Mouse (Mus musculus): ENCODE measurements around the gene Armcx2. TPM values are rescaled to one million over a fixed set of nuclear protein-coding genes. Genes with fewer than 3 reads are reported as not detected.

The Armcx2 gene
- polyA plus RNA-seq, 1 experiment from 2014 or later, result 75.7 TPM

Small RNA genes lying within 50 kb of the gene (microRNA-seq; reads per million reads assigned to microRNA genes)
- not detected for gene Mir7093 (ENCODE audit: borderline number of aligned reads)

Other genes with a start within 250 kb of the Armcx2 start
- 2.2 and 2.5 TPM in 2 replicates for gene Btk, start 225.7 kb downstream of the Armcx2 start, polyA plus RNA-seq (2015; fragmentation: Nextera tagmentation; extraction: Ambion mirVana)
- 400 and 403 TPM in 2 replicates for gene Rpl36a, start 223.6 kb downstream of the Armcx2 start, polyA plus RNA-seq (2015; fragmentation: Nextera tagmentation; extraction: Ambion mirVana)
- gene Gla, start 208.1 kb downstream of the Armcx2 start, polyA plus RNA-seq (2015; fragmentation: Nextera tagmentation; extraction: Ambion mirVana), result 4.3 and 5.6 TPM in 2 replicates
- gene Hnrnph2, start 208.0 kb downstream of the Armcx2 start, polyA plus RNA-seq (2015; fragmentation: Nextera tagmentation; extraction: Ambion mirVana), result 138 and 141 TPM in 2 replicates
- gene Armcx4, start 122.7 kb downstream of the Armcx2 start, polyA plus RNA-seq (2015; fragmentation: Nextera tagmentation; extraction: Ambion mirVana), result 4.5 and 5.1 TPM in 2 replicates
- 62.1 and 64.1 TPM in 2 replicates for gene Armcx1, start 91.3 kb downstream of the Armcx2 start, polyA plus RNA-seq (2015; fragmentation: Nextera tagmentation; extraction: Ambion mirVana)
- gene Armcx6, start 57.8 kb downstream of the Armcx2 start, polyA plus RNA-seq (2015; fragmentation: Nextera tagmentation; extraction: Ambion mirVana), result 26.9 and 27.2 TPM in 2 replicates
- 86.9 and 96.8 TPM in 2 replicates for gene Armcx3, start 52.6 kb downstream of the Armcx2 start, polyA plus RNA-seq (2015; fragmentation: Nextera tagmentation; extraction: Ambion mirVana)
- gene Nxf2, start 155.5 kb upstream of the Armcx2 start, polyA plus RNA-seq (2015; fragmentation: Nextera tagmentation; extraction: Ambion mirVana), result 0.62 and 0.84 TPM in 2 replicates
- gene Zmat1, start 200.0 kb upstream of the Armcx2 start, polyA plus RNA-seq (2015; fragmentation: Nextera tagmentation; extraction: Ambion mirVana), result 5.1 and 6.1 TPM in 2 replicates